Comparison of ENCODE assay signal across 30 mouse cellular contexts in genomic region chr15:81952310-81952709, GRCm38 (mm10). TPM values are rescaled to one million over a fixed set of nuclear protein-coding genes. Genes with fewer than 3 reads are reported as not detected.
DNase-seq lines count a peak whose midpoint lies in the region; ATAC-seq lines count a peak whose summit lies in the region.
"Had no signal": no experiment of that assay in that cellular context is flagged by ENCODE, and none has a peak within 500 bp of the region (broad histone marks: within the 10 kb centered on the region; RNA-seq: fewer than 3 reads in every experiment).

No protein-coding gene starts in this region.

- peaks cover 56% of the 10 kb centered on the region for H3K36me3 ChIP-seq in liver, embryonic 12.5 days

- ATAC-seq in liver, embryonic 12.5 days, result no peak
- ATAC-seq: CD4-positive, CD25-positive, alpha-beta regulatory T cell, adult 4 months; inflammation-experienced regulatory T-cells, adult 6 months had no signal

- peaks cover 14% of the 10 kb centered on the region for H3K4me1 ChIP-seq in liver, embryonic 12.5 days
- H3K4me1 ChIP-seq: heart, embryonic 15.5 days; hindbrain, embryonic 15.5 days had no signal

- 83% methylated on average over 4 of the region's 4 CpGs for WGBS in liver, embryonic 12.5 days (ENCODE audit: insufficient replicate concordance)

- no peaks in the 10 kb centered on the region for H3K27me3 ChIP-seq in liver, embryonic 12.5 days (replicated peaks)
- H3K27me3 ChIP-seq: embryonic facial prominence, embryonic 15.5 days; heart, embryonic 15.5 days; hindbrain, embryonic 15.5 days had no signal

- intact Hi-C loops in heart, postnatal 25 days (cut with DNase I), result no loop called here

- no peak overlapping the region for H3K4me3 ChIP-seq in liver, embryonic 12.5 days
- H3K4me3 ChIP-seq: embryonic facial prominence, embryonic 15.5 days; erythroblast, embryonic 14.5 days; forebrain, embryonic 10.5 days; gastrocnemius, adult 2 months; heart, embryonic 15.5 days; hindbrain, embryonic 10.5 days; hindbrain, embryonic 15.5 days had no signal

- peak; percentile 33 for DNase-seq in cerebellum, adult 11-12 months
- DNase-seq in cerebellum, adult 8-10 months, result no peak
- DNase-seq in heart, adult 11 months, result peak; percentile 88
- DNase-seq in heart, postnatal 25 days (ENCODE audit: low spot score), result no peak
- DNase-seq in liver, result peak; percentile 2
- DNase-seq in right cerebral cortex, postnatal 10 days (ENCODE audit: low spot score in 2 of 2), result peak; percentile 24 to 27
- no peak for DNase-seq in right cerebral cortex, adult 18-20 months
- DNase-seq: adrenal gland, postnatal 10 days; B cell, adult 2 months; cerebellum, adult 11 months; embryo, embryonic 11 days; gastrocnemius, postnatal 25 days; heart, postnatal 14 days had no signal

- H3K9me3 ChIP-seq in liver, embryonic 12.5 days (replicated peaks), result no peaks in the 10 kb centered on the region
- H3K9me3 ChIP-seq: embryonic facial prominence, embryonic 15.5 days; forebrain, embryonic 10.5 days; heart, embryonic 15.5 days; hindbrain, embryonic 10.5 days; hindbrain, embryonic 15.5 days had no signal

- no peak overlapping the region for H3K27ac ChIP-seq in liver, embryonic 12.5 days
- H3K27ac ChIP-seq: embryonic facial prominence, embryonic 15.5 days; forebrain, embryonic 10.5 days; gastrocnemius, adult 2 months; heart, embryonic 15.5 days; hindbrain, embryonic 10.5 days; hindbrain, embryonic 15.5 days had no signal

- H3K9ac ChIP-seq in liver, embryonic 12.5 days, result no peak overlapping the region
- H3K9ac ChIP-seq: embryonic facial prominence, embryonic 15.5 days; heart, embryonic 15.5 days; hindbrain, embryonic 15.5 days had no signal

- H3K4me2 ChIP-seq in liver, embryonic 12.5 days, result no peak overlapping the region
- H3K4me2 ChIP-seq: embryonic facial prominence, embryonic 15.5 days; heart, embryonic 11.5 days; heart, embryonic 15.5 days; hindbrain, embryonic 15.5 days had no signal

RNA-seq across cellular contexts. Expression of gene Pmm1, which starts 8.4 kb away (rescaled TPM):
- total RNA-seq in heart, postnatal 25 days (2021), result 10 to 100 TPM; 26.6 to 27.0 TPM
- polyA plus RNA-seq in liver, embryonic 12.5 days (2016; fragmentation: Nextera tagmentation; extraction: Ambion mirVana), result 24.6 and 28.0 TPM in 2 replicates

RNA-seq across cellular contexts. Expression of gene Csdc2, which starts 15.8 kb away (rescaled TPM):
- total RNA-seq in heart, postnatal 25 days (2021), result 10 to 100 TPM; 73.5 to 87.5 TPM
- 1.8 and 2.5 TPM in 2 replicates for polyA plus RNA-seq in liver, embryonic 12.5 days (2016; fragmentation: Nextera tagmentation; extraction: Ambion mirVana)
- total RNA-seq: common myeloid progenitor, adult 5-6 weeks; granulocyte monocyte progenitor cell, adult 5-6 weeks; MEL had no signal
- polyA plus RNA-seq: CD4-positive, CD25-positive, alpha-beta regulatory T cell, adult 4 months; erythroblast, embryonic 14.5 days; inflammation-experienced regulatory T-cells, adult 6 months had no signal

RNA-seq across cellular contexts. Expression of gene Polr3h, which starts 26.3 kb away (rescaled TPM):
- 1 to 10 TPM; 6.7 to 7.0 TPM for total RNA-seq in heart, postnatal 25 days (2021)
- 87.2 and 96.3 TPM in 2 replicates for polyA plus RNA-seq in liver, embryonic 12.5 days (2016; fragmentation: Nextera tagmentation; extraction: Ambion mirVana)

RNA-seq across cellular contexts. Expression of gene 1700029P11Rik, which starts 28.0 kb away (rescaled TPM):
- not detected for total RNA-seq in heart, postnatal 25 days (2021)
- not detected in 2 replicates for polyA plus RNA-seq in liver, embryonic 12.5 days (2016; fragmentation: Nextera tagmentation; extraction: Ambion mirVana)
- total RNA-seq: adrenal gland, postnatal 10 days; adrenal gland, postnatal 4 days; common myeloid progenitor, adult 5-6 weeks; gastrocnemius, adult 2 months; gastrocnemius, postnatal 25 days; granulocyte monocyte progenitor cell, adult 5-6 weeks; heart, postnatal 14 days; MEL had no signal
- polyA plus RNA-seq: brain, embryonic 14.5 days; CD4-positive, CD25-positive, alpha-beta regulatory T cell, adult 4 months; embryonic facial prominence, embryonic 11.5 days; embryonic facial prominence, embryonic 15.5 days; erythroblast, embryonic 14.5 days; forebrain, embryonic 10.5 days; heart, embryonic 11.5 days; heart, embryonic 15.5 days; hindbrain, embryonic 10.5 days; hindbrain, embryonic 15.5 days; inflammation-experienced regulatory T-cells, adult 6 months had no signal

RNA-seq across cellular contexts. Expression of gene Xrcc6, which starts 35.3 kb away (rescaled TPM):
- total RNA-seq in heart, postnatal 25 days (2021), result 10 to 100 TPM; 21.4 to 23.5 TPM
- polyA plus RNA-seq in liver, embryonic 12.5 days (2016; fragmentation: Nextera tagmentation; extraction: Ambion mirVana), result 94.9 and 98.7 TPM in 2 replicates

Comparison
In these comparisons a context has a peak if more than half of its experiments do, and no peak if none do; other contexts are left out.
1. DNase-seq: peak in cerebellum, adult 11-12 months (single experiment), heart, adult 11 months (single experiment), liver (single experiment) and right cerebral cortex, postnatal 10 days (2 of 2); none in cerebellum, adult 8-10 months (single experiment), heart, postnatal 25 days (single experiment) and right cerebral cortex, adult 18-20 months (single experiment).